Mouse (Mus musculus) lung, adult 18-20 months (tissue): ENCODE measurements at regions not wholly inside any gene's neighbourhood (a gene's known extent, or its start where the extent isn't known, plus 50 kb on each side); places are given as distances from the start of the nearest gene placed in this dataset.
A peak's percentile ranks its signal among the peaks of the same experiment; 100 is the strongest.

ENCODE experiments used
- DNase-seq, 2 experiments: peaks; one replicate each; pipeline ENCODE4 v3.0.0; 2022; ENCODE audit warnings: mixed read lengths in 2 of 2

DNA sequence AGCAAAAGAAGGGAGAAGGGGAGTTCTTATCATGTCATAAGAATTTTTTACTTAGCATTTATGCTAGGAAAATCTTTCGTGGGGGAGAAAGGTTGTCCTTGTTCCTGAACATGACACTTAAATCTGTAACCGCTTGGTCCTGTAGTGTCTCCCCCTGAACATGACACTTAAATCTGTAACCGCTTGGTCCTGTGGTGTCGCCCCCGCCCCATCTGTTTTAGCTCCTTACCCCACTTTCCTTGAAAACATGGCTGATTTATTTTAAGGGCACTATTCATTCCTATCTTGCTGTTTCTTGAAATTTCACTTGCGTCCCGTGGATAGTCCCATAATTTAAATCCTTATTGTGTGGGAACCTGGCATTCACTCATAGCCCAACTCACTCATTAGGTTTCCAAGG, 82.2 kb downstream of the Rap2a start:
- no peak for DNase-seq

- DNase-seq = no peak
These were observed 82.7 kb downstream of the Rap2a start for GRCm38 (mm10) chr14:120560987-120561386.

DNA sequence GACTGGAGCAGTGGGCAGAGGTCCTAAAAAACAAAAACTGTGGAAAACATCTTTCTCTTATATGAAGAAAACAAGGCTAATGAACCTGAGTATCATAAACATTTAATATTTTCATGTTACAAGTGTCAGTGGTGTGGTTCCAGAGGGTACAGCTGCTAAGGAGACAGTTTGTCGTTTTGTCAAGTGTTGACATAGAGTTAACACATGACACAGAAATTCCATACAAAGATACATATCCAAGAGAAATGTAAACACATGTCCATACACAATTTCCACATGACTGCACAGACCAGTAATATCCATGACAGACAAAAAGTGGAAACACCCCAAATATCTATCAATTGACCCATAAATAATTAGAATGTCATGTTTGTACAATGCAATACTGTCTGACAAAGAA, 88.7 kb downstream of the Rap2a start:
- DNase-seq = no peak

GRCm38 (mm10) chr14:120568054-120568453, 89.8 kb downstream of the Rap2a start:
- no peak for DNase-seq

DNA sequence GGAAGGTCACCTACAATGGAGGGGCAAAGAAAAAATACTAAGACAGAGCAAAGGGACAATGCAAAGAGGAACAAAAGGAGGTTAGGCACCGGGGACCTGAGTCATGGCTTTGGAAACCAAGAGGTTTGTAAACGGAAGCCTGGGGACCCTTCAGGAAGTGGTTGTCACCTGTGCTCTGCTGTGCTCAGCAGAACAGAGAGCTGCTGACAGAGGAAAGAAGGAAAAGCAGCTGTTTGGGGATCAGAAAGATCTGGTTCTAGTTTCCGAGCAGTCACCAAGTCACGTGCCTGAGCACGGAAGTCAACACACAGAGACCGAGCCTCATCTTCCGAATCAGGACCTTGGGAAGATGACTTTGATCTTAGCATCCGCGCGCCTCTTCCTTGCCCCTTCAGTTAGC, 94.0 kb downstream of the Rap2a start:
- DNase-seq = no peak

DNA sequence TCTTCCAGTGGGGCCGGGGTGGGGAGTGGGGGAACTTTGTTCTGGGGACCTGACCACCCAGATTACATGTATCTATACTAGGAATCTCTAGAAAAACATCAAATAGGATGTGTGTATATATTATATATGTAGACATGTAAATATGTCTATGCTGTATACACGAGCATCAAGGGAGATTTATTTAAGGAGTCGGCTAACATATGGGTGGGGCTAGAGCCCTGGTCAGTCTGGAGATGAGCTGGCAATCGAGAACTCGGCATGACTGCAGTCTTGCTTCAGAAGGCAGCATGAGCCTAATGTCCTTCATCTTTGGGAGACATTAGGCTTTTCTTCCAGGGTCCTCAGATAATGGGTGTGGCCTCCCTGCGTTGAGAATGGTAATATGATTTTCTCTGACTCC, 97.0 kb downstream of the Rap2a start:
- no peak for DNase-seq

- no peak for DNase-seq
These were observed 100.3 kb downstream of the Rap2a start for GRCm38 (mm10) chr14:120578352-120579080.

DNA sequence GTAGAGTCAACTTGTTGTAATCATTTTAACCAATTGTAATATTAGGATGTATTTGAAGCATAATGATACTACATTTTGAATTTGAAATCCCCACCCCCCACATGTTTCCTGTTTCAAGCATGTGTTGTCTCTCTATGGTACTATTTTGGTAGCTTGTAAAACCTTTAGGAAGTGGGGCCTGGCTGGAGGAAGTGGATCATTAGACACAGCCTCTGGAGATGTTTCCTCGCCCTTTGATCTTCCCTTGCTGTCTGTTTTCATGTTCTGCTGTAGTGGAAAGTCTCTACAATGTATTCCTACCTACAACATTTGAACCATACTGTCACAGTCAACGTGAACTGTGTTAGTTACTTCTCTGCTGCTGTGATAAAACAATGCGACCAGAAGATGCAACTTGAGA, 105.6 kb downstream of the Rap2a start:
- no peak for DNase-seq

DNA sequence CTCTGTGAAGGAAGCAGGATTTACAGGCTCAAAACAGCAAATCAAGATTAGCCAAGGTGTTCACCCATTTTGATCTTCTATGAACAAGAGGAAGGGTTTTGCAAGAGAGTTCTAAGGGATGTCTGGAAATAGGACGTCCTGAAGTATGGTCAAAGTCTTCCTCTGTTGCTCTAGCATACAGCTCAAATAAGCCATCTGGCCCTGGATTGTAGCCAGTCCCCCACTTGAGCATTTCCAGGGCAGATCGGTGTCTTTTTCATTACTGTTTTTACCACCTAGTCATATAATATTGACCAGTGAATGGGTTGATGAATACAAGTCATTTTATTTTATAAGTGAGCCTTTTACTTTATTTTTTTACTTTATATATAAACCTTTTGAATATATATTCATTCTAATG, 113.9 kb downstream of the Rap2a start:
- no peak for DNase-seq

- no peak for DNase-seq
These were observed 122.2 kb downstream of the Rap2a start for GRCm38 (mm10) chr14:120600414-120600935.

GRCm38 (mm10) chr14:120601510-120601909, 123.3 kb downstream of the Rap2a start:
- no peak for DNase-seq

- peak; percentile 10 to 21 for DNase-seq
These were observed 125.7 kb downstream of the Rap2a start for GRCm38 (mm10) chr14:120603849-120604492.

- DNase-seq = no peak
These were observed 129.6 kb downstream of the Rap2a start for GRCm38 (mm10) chr14:120607801-120608200.

DNA sequence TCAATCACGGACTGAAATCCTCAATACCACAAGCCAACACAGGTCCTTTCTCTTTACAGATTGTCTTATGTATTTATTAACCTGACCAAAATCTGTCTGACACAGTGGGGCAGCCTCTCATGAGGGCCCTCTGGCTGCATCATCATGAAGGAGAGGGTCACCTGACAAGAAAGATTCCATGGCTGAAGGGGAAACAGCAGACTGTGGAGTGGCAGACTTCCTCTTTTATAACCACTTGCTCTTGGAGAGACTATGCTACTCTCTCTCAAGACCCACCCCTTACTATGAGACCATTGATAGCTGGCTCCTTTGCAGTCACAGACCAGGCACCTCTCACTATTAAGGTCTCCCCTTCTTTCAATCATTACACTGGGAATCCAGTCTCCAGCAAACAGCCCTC, 133.1 kb downstream of the Rap2a start:
- DNase-seq = no peak

- DNase-seq = peak; percentile 32 to 57
These were observed 148.1 kb downstream of the Rap2a start for GRCm38 (mm10) chr14:120626223-120626935.

GRCm38 (mm10) chr14:120626936-120627277, 148.7 kb downstream of the Rap2a start:
- no peak for DNase-seq

- DNase-seq = no peak
These were observed 154.5 kb downstream of the Rap2a start for GRCm38 (mm10) chr14:120632771-120633170.

- DNase-seq = no peak
These were observed 158.6 kb downstream of the Rap2a start for GRCm38 (mm10) chr14:120636726-120637400.

DNA sequence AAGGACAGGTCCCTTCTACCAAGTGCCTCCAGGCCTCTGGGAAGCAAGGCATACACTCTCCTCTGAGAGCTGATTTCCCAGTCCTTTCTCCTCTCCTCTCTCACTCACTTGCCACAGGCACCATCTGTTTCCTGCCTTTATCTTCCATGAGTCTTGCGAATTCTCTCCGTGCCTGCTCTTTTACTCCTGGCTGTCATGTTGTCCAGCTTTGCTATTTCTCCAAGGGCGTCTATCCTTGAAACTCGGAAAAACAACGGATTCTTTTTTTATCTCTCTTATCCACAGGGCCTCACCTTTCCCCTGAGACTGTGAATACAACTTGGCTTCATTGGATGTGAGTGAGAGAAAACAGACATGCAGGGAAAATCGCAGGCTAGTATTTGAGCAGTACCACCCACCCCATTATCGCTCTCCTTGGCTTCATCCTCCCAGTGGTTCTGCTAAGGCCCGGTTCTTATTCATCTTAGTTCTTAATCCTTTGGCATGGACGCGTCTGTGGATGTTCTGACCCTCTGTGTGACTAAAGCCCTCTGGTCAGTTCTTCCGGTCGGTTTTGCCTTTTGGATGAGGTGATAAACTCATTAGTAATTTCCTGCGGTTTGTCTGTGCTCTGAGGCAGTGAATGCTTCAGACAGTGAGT, 159.4 kb downstream of the Rap2a start:
- no peak for DNase-seq

GRCm38 (mm10) chr14:120642591-120642990, 164.3 kb downstream of the Rap2a start:
- no peak for DNase-seq

- no peak for DNase-seq
These were observed 173.8 kb downstream of the Rap2a start for GRCm38 (mm10) chr14:120652034-120652433.

DNA sequence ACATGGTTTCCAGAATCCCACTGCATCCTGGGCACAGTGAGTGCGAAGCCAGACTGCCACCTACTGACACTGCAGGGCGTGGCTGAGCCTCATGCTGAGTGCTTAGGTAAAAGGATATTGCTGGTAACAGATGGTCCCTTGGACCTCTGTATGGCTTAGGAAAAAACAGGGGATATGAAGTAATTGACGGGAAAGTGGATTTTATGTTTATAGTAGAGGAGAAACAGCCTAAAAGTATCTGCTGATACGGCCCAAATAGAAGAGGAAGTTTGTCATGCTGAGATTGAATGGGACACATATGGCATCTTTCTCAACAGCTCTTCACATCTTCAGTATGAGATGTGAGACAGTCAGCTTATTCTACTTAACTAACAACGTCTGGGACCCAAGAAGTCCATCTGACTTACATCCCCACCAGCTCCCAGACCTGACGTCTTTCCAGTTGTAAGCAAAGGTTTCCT, 182.1 kb downstream of the Rap2a start:
- peak; percentile 36 to 45 for DNase-seq

DNA sequence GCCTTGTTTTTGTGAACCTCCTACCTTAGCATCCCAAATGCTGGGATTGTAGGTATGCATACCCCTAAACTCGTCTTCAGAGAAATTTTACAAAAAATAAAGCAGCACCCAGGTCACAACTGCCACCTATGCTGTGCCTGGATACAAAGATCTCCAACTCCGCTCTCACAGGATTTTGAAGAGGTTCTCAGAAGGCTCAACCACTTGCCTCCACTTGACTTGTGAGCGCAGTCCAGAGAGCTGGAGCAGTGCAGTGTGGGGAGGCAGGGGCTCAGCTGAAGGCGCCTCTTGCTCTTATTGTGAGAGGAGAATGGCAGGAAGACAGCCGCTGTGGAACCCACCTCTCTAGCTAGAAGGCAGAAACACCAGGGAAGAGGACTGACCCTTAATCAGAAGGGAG, 182.9 kb downstream of the Rap2a start:
- peak; percentile 12 to 44 for DNase-seq
